Mouse (Mus musculus) frontal cortex, postnatal 14 days (tissue): Measurements from ENCODE around the gene Olfr774.
"Not testable (repeated sequence)": the region's sequence is repeated elsewhere in the genome, so short reads cannot be mapped to it uniquely, and the experiment has no call there.

ENCODE experiments used
- DNase-seq, 2 experiments: peaks; one replicate each; pipeline ENCODE4 v3.0.0; 2022; ENCODE audit warnings: low spot score in 2 of 2

Gene Olfr774

GRCm38 (mm10) chr10:129235904-129236303 lies at the start of gene Olfr774:
Gene Olfr774, plus strand, starts transcription at chr10:129236204.
- DNase-seq: no peak

GRCm38 (mm10) chr10:129187319-129187718 lies 48.7 kb upstream of the Olfr774 start, which contains the start of gene Olfr773:
Gene Olfr773, minus strand, starts transcription at chr10:129187419.
- not testable (repeated sequence) for DNase-seq

GRCm38 (mm10) chr10:129230737-129231136 lies 5.3 kb upstream of the Olfr774 start:
- no peak for DNase-seq

DNA sequence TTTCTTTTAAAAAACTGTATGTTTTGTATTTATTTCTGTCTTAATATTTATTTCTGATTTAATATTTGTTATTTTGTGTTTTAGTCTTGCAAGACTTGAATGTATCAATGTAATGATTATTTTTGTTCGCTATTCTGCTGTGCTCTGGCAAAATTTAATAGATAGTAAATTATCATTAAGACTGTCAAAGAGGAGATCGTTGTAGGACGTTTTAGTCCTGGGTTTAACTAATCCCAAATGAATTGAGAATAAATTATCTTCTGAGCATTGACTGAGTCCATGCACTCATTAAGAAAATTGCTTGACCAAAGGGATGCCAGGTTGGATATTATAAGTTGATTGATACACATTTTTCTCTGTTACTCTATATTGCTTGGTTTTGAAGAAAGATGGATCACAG lies 12.1 kb downstream of the Olfr774 start, which contains the start of gene Olfr775:
Gene Olfr775 (plus strand): TSS at position 301 of the 400 bp plus-strand sequence.
- no peak for DNase-seq

DNA sequence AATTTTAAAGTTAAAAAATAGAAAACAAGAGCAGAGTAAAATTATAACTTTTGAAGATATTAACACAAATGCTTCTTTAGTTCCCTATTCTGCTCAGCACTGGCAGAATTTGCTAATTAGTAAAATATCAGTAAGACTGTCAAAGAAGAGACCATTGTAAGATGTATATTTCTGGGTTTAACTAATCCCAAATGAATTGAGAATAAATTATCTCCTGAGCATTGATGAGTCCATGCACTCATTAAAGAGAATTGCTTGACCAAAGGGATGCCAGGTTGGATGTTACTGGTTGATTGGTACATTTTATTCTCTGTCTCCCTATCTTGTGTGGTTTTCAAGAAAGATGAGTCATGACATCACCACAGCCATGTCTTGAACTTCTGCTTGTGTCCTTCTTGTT lies 22.8 kb downstream of the Olfr774 start, which contains the start of gene Olfr776:
Gene Olfr776 (plus strand): TSS at position 301 of the 400 bp plus-strand sequence.
- DNase-seq: no peak

- no peak for DNase-seq
Observed at GRCm38 (mm10) chr10:129271081-129271535, 35.1 kb downstream of the Olfr774 start, which contains the start of gene Olfr777. Gene Olfr777, minus strand, starts transcription at chr10:129271485.
